Mouse (Mus musculus) limb, embryonic 12.5 days (tissue): Measurements from ENCODE around the gene Prdm12. TPM values are rescaled to one million over a fixed set of nuclear protein-coding genes. Genes with fewer than 3 reads are reported as not detected.
A peak's percentile ranks its signal among the peaks of the same experiment; 100 is the strongest.

ENCODE experiments used
- ATAC-seq: fragments of 200-750 bp; cut with Nextera tagmentation; 2 replicates; pipeline ENCODE4 v1.8.0; 2017; ENCODE audit warnings: low read depth, moderate TSS enrichment; ENCODE audit not compliant: insufficient number of reproducible peaks, insufficient read depth, low FRiP score, low TSS enrichment
- H3K27ac ChIP-seq: fragments of 300-500 bp; sonication (generic); 2 replicates; pipeline ENCODE4 v1.5.1; 2016; ENCODE audit warnings: mild to moderate bottlenecking, moderate library complexity
- H3K27me3 ChIP-seq: fragments of 300-500 bp; sonication (generic); 2 replicates; pipeline ENCODE4 v1.6.1; 2016; ENCODE audit warnings: mild to moderate bottlenecking, moderate library complexity
- H3K36me3 ChIP-seq: fragments of 300-500 bp; sonication (generic); 2 replicates; pipeline ENCODE4 v1.6.1; 2016; ENCODE audit warnings: mild to moderate bottlenecking, moderate library complexity
- H3K4me1 ChIP-seq: fragments of 300-500 bp; sonication (generic); replicated peaks from 2 replicates; pipeline ENCODE4 v1.6.1; 2016
- H3K4me2 ChIP-seq: fragments of 300-500 bp; sonication (generic); 2 replicates; pipeline ENCODE4 v1.6.1; 2016; ENCODE audit warnings: mild to moderate bottlenecking, moderate library complexity
- H3K4me3 ChIP-seq: fragments of 300-500 bp; sonication (generic); replicated peaks from 2 replicates; pipeline ENCODE4 v1.5.1; 2016; ENCODE audit warnings: mild to moderate bottlenecking
- H3K9ac ChIP-seq: fragments of 300-500 bp; sonication (generic); replicated peaks from 2 replicates; pipeline ENCODE4 v1.6.1; 2016; ENCODE audit warnings: mild to moderate bottlenecking, moderate library complexity
- H3K9me3 ChIP-seq: fragments of 300-500 bp; sonication (generic); 2 replicates; pipeline ENCODE4 v1.6.1; 2016; ENCODE audit warnings: mild to moderate bottlenecking, moderate library complexity
- WGBS: fragments of 180-500 bp; shearing (Covaris S2); methylation state at CpG from one replicate; pipeline ENCODE4 v1.1.7; 2016; 5-methylcytosine and 5-hydroxymethylcytosine counted together
- polyA plus RNA-seq: library from polyadenylated mRNA; unstranded; fragments of >200 nt; fragmentation: Nextera tagmentation; extraction: Ambion mirVana; gene quantifications from 2 replicates; pipeline ENCODE4 v1.2.1, GENCODE M21; 2016

Prdm12 gene
- polyA plus RNA-seq, 1 experiment from 2014 or later, result 0.66 TPM

DNA sequence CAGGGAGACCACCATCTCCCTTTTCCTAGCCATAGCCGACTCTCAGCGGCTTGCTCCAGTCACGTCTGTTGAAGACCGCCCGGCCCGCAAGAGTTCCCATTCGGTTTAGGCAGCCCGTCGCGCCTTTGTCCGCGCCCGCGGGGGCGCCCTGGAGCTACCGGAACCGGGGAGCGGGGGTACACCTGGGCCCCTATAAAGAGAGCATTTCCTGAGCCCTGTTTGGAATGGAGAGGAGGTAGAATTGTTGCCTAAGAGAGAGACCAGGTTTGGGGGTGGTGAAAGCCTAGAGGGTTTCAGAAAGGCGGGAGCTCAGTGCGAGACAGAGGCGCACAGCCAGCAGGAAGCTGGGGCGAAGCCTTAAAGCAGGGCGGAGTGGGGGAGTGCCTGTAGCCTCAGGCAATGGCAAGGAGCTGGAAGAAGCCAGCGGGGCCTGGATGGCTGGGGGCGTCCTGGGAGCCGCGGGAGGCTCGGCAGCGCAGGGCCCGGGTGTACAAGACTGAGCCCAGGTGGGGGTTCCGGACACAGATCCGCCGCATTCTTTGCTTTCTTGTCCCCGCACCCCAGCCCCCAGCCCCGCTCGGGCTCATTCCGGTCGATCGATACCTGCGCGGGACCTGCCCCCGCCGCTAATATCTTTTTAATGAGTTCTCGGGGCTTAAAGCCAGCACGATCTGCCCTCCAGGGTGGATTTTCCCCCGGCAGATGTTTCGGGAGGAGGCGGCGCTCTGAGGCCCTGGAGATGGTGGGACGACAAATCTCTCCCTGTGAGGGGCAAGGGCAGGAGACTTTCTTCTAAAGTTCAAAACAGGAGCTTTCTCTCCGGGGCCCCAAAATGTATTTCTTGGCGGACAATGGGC lies 4.3 kb upstream of the Prdm12 start:
- Histone ChIP-seq H3K9ac (no peak overlapping the region), H3K4me2 (peak overlapping the region; percentile 49), H3K4me1 (peaks cover 34% of the 10 kb centered on the region), H3K27me3 (peaks cover 100% of the 10 kb centered on the region), H3K4me3 (peak overlapping the region; percentile 28), H3K27ac (no peak overlapping the region), H3K36me3 (no peaks in the 10 kb centered on the region), H3K9me3 (no peaks in the 10 kb centered on the region)
- 1% methylated on average over 52 of the region's 52 CpGs for WGBS
- ATAC-seq, result no peak

DNA sequence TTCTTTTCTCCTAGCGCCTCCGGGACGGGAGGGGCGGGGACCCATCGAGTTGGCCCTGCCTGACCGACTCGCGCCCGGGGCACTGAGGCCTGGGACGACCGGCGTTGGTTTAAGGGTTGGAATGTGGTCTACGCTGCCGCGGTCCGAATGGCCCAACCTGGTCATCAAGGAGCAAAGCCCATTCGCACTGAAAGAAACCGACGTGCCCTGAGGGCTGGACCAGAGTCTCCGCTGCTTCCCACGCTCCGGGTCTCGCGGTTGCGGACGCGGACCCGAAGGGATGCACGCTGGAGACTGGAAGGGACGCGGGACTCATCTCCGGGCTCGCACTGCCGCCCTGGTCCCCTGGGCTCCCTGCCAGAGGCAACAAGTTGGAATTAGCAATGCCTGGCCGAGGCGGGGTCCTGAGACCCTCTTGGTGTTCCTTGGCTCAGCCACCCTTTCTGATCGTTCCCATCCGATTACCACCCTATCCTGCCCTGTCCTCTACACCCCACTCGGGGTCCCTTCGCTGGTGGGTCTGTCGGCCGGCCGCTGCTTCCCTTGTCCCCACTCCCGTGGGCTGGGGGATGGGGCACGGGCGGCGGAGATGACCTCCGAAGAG lies 3.6 kb upstream of the Prdm12 start:
- H3K27ac ChIP-seq, result no peak overlapping the region
- peaks cover 37% of the 10 kb centered on the region for H3K4me1 ChIP-seq
- H3K9me3 ChIP-seq, result no peaks in the 10 kb centered on the region
- H3K36me3 ChIP-seq, result no peaks in the 10 kb centered on the region
- peaks cover 100% of the 10 kb centered on the region for H3K27me3 ChIP-seq
- no peak overlapping the region for H3K9ac ChIP-seq
- under 1% methylated on average over 48 of the region's 48 CpGs for WGBS
- H3K4me2 ChIP-seq, result peak overlapping the region; percentile 49
- ATAC-seq, result no peak
- H3K4me3 ChIP-seq, result peak overlapping the region; percentile 28

DNA sequence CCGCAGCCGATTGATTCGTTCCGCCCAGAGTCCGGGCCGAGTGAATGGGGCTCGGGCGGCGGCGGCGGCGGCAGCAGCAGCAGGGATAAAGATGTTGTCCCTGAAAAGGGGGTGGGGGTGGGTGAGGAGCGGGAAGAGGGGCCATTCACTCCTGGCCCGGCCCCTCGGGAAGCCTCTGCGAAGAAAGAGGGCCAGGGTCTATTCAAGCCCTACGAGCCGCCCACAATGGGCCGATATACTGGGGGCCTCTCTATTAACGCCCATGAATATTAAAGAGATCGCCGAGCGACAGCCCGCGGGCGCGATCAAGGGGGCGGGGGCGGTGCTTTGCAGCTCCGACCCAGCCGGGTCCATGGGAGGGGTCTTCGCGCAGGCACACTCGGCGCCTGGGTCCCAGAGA lies 3.1 kb upstream of the Prdm12 start:
- peaks cover 38% of the 10 kb centered on the region for H3K4me1 ChIP-seq
- no peak overlapping the region for H3K27ac ChIP-seq
- H3K4me3 ChIP-seq, result peak overlapping the region; percentile 28
- H3K36me3 ChIP-seq, result no peaks in the 10 kb centered on the region
- H3K4me2 ChIP-seq, result peak overlapping the region; percentile 49
- peaks cover 100% of the 10 kb centered on the region for H3K27me3 ChIP-seq
- under 1% methylated on average over 35 of the region's 35 CpGs for WGBS
- H3K9me3 ChIP-seq, result no peaks in the 10 kb centered on the region
- H3K9ac ChIP-seq, result no peak overlapping the region
- no peak for ATAC-seq

DNA sequence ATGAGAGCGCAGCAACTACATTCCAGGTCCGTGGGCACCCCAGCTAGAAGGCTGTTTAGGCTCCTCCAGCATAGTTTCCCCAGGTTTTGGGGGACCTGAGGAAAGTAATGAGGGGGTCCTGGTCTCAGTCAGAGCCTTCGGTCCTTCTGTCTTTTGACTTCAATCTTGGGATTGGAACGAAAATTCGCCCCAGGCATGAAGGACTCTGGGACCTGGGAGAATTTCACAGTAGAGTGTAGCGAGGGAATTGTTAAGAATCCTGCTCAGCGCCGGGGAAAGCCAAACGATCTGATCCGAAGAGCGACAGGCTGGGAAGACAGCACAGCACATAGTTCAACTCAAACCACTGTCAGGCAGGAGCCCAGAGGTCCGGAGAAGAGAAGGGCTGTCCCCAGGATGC lies 2.5 kb upstream of the Prdm12 start:
- H3K27me3 ChIP-seq, result peaks cover 100% of the 10 kb centered on the region
- no peak overlapping the region for H3K27ac ChIP-seq
- peak overlapping the region; percentile 49; the same call in 1 of the 2 replicates for H3K4me2 ChIP-seq
- H3K9me3 ChIP-seq, result no peaks in the 10 kb centered on the region
- no peak for ATAC-seq
- peak overlapping the region; percentile 28; the same call in 1 of the 2 replicates for H3K4me3 ChIP-seq
- no peaks in the 10 kb centered on the region for H3K36me3 ChIP-seq
- WGBS, result 1% methylated on average over 12 of the region's 12 CpGs
- no peak overlapping the region for H3K9ac ChIP-seq
- peaks cover 38% of the 10 kb centered on the region for H3K4me1 ChIP-seq

DNA sequence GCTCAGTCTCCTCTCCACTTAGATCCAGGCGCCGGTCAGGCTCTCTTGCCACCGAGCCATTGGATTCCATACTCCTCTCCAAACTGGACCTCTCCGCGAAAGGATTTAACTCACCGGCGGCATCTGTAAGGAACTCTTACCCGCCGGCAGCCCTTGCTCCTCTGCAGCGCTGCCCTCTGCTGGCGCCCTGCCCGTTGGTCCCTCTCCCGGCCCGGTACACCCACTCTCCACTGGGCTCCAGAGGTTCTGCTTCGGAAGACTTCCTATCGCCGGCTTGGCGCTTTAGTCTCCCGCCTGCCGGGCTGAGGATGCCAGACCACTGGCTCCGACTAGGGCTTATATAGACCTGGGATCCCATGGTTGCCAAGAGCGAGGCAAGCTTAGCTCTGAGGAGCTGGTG lies 2.0 kb upstream of the Prdm12 start:
- under 1% methylated on average over 22 of the region's 22 CpGs for WGBS
- peaks cover 38% of the 10 kb centered on the region for H3K4me1 ChIP-seq
- no peak overlapping the region for H3K27ac ChIP-seq
- H3K27me3 ChIP-seq, result peaks cover 100% of the 10 kb centered on the region
- ATAC-seq, result no peak
- H3K4me2 ChIP-seq, result peak overlapping the region; percentile 17; the same call in 1 of the 2 replicates
- no peak overlapping the region for H3K9ac ChIP-seq
- peak overlapping the region; percentile 11; the same call in 1 of the 2 replicates for H3K4me3 ChIP-seq
- no peaks in the 10 kb centered on the region for H3K9me3 ChIP-seq
- H3K36me3 ChIP-seq, result no peaks in the 10 kb centered on the region

DNA sequence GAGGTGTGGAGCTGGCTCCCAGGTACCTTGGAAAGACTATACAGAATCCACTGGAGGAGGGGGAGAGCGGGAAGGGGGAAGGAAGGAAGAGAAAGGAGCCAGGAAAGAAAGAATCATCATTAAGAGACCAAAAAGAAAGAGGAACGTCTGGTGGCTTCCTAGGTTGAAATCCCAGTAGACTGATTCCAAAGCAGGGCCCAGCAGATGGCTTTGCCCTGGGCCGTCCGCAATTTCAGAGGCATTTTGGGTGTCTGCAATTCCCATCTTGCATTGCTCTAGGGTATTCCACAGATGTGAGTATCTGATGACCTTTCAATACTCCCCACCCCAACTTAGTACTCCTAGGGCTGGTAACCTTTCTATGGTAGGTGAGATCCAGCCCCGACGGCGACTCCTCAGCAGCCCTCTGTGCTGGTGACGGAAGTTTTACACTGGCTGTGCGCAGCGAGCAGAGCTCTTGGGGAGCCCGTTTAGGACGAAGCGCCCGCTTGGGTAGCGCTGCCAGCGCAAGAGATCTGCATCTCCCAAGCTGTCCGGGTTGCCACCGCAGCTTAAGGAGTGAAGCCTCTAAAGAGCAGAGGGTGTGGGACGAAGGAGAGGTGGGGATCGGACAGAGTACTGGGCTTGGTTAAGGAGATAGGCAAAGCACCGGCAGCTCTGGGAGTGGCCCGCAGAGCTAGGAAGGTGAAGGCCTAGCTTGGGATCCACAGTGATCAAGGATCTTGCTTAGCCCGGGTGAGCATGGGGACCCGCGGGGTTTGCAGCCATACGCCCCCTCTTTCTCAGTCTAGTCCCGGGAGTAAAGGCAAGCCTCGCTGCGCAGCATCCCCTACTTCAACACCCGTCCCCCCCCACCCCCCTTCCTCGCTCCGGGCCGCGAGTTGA lies 1.0 kb upstream of the Prdm12 start:
- H3K36me3 ChIP-seq, result no peaks in the 10 kb centered on the region
- H3K4me2 ChIP-seq, result no peak overlapping the region
- H3K4me1 ChIP-seq, result peaks cover 38% of the 10 kb centered on the region
- no peaks in the 10 kb centered on the region for H3K9me3 ChIP-seq
- peak overlapping the region; percentile 6; the same call in 1 of the 2 replicates for H3K4me3 ChIP-seq
- under 1% methylated on average over 32 of the region's 34 CpGs for WGBS
- no peak for ATAC-seq
- peaks cover 100% of the 10 kb centered on the region for H3K27me3 ChIP-seq
- H3K9ac ChIP-seq, result no peak overlapping the region
- no peak overlapping the region for H3K27ac ChIP-seq

DNA sequence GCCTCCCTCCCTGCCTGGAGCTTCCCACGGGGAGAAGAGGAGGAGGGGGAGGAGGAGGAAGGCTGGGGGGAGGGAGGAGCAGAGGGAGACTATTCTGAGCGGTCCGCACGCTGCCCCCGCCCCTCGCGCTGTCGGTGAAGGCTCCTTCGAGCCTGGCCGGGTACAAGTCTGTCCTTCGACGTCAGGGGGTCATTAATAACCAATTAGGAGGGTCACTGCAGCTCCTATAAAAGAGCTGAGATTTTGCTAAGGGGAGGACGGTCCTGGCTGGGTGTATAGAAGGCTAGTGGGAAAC lies 424 bp upstream of the Prdm12 start:
- no peak overlapping the region for H3K9ac ChIP-seq
- H3K4me1 ChIP-seq, result peaks cover 38% of the 10 kb centered on the region
- ATAC-seq, result no peak
- H3K36me3 ChIP-seq, result no peaks in the 10 kb centered on the region
- no peak overlapping the region for H3K4me2 ChIP-seq
- peak overlapping the region; percentile 6; the same call in 1 of the 2 replicates for H3K4me3 ChIP-seq
- H3K27ac ChIP-seq, result no peak overlapping the region
- no peaks in the 10 kb centered on the region for H3K9me3 ChIP-seq
- peaks cover 100% of the 10 kb centered on the region for H3K27me3 ChIP-seq
- under 1% methylated on average over 13 of the region's 13 CpGs for WGBS

DNA sequence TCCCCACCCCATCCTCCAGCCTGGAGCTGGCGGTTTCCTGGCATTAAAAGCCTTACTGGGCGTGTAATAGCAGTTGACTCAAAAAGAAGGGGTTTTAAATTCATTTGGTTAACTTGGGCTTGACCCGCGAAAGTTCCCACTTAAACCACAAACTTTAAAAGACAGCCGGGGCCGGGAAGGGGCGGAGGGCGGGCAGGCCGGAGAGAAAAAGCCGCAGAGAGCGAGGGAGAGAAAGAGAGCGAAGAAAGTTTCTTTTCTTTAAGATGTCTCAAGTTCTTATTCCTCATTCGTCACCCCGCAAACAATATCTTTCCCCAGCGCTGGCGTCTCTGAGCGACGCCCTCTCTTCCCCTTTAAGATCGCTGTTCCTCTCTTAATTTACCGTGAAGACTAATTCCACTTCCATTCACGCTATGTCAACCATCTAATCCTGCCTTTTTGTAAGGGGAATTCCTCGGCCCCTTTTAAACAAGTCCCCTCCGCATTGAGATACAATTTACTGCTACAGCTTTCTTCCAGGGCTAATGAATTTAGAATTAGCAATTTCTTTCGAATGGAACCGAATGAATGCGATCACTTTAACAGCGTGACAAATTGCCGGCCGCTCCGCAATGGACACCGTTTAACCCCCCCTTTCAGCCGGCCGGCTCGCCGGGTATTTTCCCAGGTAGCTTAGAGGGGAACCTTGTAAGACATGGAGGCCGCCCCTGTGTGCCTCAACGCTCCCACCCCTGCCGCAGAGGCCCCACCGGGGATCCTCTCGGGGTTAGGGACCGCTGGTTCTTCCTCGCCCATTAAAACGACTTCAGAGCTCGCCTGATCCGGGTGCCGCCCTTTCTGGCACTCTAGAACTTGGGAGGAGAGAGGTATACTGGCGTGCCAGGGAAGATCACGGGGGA lies 1.0 kb downstream of the Prdm12 start:
- H3K4me2 ChIP-seq, result 0 out of 2 replicates have a peak overlapping the region, but pooled peaks have one; percentile 20
- H3K4me3 ChIP-seq, result peak overlapping the region; percentile 4
- H3K4me1 ChIP-seq, result peaks cover 31% of the 10 kb centered on the region
- no peaks in the 10 kb centered on the region for H3K9me3 ChIP-seq
- H3K36me3 ChIP-seq, result no peaks in the 10 kb centered on the region
- H3K9ac ChIP-seq, result 0 out of 2 replicates have a peak overlapping the region, but pooled peaks have one; percentile 8
- no peak for ATAC-seq
- 1% methylated on average over 48 of the region's 48 CpGs for WGBS
- no peak overlapping the region for H3K27ac ChIP-seq
- H3K27me3 ChIP-seq, result peaks cover 100% of the 10 kb centered on the region

DNA sequence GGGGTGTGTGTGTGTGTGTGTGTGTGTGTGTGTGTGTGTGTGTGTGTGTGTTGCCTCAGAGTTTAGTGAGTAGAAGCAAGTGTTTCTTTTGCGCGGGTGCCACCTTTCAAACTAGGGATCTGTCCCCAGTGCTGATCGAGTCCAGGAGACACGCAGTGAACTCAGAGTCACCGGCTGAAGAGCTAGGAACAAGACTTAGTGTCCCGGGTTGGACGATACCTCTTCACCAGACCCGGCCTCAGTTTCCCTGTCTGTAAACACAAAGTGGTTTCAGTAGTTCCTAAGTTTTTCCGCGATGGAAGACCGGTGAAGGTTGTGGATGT lies 1.6 kb downstream of the Prdm12 start:
- Histone ChIP-seq H3K4me3 (no peak overlapping the region), H3K36me3 (no peaks in the 10 kb centered on the region), H3K9me3 (no peaks in the 10 kb centered on the region), H3K9ac (no peak overlapping the region), H3K4me2 (no peak overlapping the region), H3K27me3 (peaks cover 100% of the 10 kb centered on the region), H3K4me1 (peaks cover 25% of the 10 kb centered on the region), H3K27ac (no peak overlapping the region)
- ATAC-seq, result no peak
- WGBS, result under 1% methylated on average over 11 of the region's 11 CpGs

DNA sequence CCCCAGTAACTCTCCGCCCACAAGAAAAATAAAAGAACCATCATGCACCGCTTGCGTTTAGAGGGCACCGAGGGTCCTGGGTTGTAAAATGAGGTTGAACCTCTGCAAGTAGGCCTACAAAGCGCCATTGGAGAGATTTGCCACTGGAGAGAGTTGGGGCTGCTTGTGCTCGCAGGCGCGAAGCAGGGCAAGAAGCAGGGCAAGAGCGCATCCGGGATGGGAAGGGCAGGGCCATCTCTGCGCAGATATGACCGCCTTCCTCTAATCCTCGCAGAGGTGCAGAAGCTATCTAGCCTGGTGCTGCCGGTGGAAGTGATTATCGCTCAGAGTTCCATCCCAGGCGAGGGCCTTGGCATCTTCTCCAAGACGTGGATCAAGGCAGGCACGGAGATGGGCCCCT lies 2.1 kb downstream of the Prdm12 start:
- H3K4me3 ChIP-seq, result no peak overlapping the region
- H3K36me3 ChIP-seq, result no peaks in the 10 kb centered on the region
- H3K9ac ChIP-seq, result no peak overlapping the region
- ATAC-seq, result no peak
- H3K27me3 ChIP-seq, result peaks cover 100% of the 10 kb centered on the region
- WGBS, result 3% methylated on average over 18 of the region's 18 CpGs
- no peak overlapping the region for H3K27ac ChIP-seq
- H3K4me2 ChIP-seq, result no peak overlapping the region
- H3K9me3 ChIP-seq, result no peaks in the 10 kb centered on the region
- peaks cover 20% of the 10 kb centered on the region for H3K4me1 ChIP-seq
